Mouse (Mus musculus): ENCODE measurements around the gene Secisbp2l. TPM values are rescaled to one million over a fixed set of nuclear protein-coding genes. Genes with fewer than 3 reads are reported as not detected.

Secisbp2l gene
- total RNA-seq, 2 experiments from 2014 or later, result 38.1 to 38.6 TPM

DNA sequence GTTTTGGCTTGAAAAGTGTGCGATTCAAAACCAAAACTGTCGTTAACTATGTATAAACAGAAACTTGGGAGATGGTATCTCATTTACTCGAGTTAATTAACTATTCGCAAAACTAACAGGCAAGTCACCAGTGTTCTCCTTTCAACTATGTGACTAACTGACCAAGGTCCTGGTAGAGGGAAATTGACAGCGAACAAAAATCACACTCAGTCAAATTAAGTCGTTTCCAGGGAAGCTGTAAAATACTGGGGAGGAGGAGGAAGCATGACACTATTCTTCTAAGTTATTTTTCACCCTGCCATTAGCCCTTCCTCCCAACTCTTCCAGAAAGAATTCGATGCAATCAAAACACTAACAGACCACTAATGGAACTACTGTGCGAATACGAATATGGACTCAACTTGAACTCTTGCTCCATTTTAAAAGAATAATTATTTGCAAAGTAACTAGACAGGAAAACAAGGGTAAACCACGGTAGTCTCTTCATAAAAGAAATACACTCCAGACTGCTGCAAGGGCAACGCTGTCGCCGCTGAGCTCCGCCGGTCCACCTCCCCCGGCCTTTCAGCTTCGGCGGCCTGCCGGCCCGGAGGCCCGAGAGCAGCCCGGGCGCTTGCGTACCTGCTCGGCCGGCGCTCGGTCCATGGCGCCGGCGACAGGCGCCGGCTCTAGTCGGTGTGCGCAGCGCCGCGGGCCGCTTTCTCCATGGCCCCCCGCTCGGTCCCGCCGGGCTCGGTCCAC lies 522 bp downstream of the Secisbp2l start:
- no peak for DNase-seq

DNA sequence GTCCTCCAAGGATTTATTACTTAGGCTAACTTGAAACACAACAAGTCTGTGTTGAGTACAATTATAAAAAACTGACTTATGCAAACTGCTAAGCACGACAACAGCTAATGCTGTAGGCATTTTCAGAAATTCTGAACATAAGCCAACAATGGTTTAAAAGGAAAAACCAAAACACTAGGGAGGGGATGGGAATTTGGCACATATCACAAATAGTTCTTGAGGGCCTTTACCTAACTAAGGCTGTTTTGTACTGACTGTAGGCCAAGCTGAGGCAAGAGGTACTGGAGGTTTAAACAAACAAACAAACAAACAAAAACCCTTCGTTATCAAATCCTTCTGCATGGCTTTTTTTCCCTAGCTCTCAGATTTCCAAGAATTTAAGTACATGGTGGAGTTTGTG lies 1.7 kb downstream of the Secisbp2l start:
- DNase-seq, result no peak

DNA sequence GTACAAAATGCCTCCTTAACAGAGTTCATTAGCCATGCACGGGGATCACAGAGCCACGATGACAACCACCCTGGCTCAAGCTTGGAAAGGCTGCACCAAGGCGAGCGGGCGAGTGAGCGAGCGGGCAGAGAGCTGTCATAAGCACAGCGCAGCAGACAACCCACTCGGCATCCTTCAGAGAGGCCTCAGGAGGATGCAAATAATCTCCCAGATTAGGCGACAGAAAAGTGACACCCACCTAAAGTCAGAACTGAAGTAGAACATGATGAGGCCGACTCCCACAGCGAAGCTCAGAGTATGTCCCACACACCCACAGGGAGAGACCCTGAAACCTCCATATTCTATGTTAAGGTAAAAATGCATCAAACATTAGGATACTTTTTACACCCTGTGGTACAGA lies 4.3 kb downstream of the Secisbp2l start:
- DNase-seq, result no peak

DNA sequence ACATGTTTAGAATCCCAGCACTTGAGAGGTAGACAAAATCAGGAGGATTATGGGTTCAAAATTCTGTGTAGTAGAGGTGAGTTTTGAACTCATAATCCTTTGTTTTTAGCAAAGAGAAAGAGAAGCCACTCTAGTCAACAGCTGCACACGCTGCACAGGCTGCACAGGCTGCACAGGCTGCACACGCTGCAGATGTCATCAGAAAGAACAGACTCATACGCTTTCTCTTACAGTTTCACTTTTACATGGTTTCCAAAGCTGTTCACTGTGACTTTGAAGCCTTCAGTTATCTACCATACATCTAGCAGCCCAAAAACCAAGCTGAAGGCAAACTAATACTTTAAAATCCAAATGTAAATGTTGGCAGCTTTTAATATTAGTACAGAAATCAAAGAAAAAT lies 5.7 kb downstream of the Secisbp2l start:
- no peak for DNase-seq

DNA sequence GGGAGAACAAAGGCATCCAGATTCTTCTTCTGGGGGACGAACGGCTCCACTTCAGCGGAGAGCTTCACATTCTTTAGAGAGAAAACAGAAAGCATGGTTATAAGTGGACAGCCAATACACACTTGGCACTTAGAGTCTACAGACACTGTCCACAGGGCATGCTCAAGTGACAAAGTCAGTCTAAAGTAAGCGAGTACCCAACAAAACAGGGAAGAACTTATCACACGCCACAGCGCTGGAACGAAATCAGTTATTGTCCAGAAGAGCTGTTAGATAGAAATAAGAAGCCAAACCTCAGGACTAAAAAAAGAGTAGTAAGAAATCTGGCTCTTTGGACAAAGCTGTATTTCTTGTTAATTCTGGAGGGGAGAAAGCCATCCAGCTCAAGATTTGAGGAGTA lies 7.0 kb downstream of the Secisbp2l start:
- DNase-seq, result no peak

DNA sequence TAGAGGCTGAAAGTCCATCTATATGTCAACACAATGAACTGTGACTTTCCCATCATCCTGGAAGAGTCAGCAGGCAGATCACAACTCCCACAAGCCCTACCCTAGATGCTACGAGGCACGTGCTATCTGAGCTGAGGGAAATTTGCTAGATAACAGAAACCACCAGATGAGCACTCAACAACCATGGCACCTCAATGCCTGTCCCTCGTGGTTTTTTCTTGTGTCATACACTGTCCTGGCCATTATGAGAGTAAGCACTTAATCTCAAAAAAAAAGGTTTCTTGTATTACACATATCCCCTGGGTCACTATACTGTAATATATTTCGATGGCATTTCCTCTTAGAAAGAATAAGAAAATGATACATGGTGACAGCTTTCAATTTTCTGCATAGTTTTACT lies 7.8 kb downstream of the Secisbp2l start:
- DNase-seq, result no peak

DNA sequence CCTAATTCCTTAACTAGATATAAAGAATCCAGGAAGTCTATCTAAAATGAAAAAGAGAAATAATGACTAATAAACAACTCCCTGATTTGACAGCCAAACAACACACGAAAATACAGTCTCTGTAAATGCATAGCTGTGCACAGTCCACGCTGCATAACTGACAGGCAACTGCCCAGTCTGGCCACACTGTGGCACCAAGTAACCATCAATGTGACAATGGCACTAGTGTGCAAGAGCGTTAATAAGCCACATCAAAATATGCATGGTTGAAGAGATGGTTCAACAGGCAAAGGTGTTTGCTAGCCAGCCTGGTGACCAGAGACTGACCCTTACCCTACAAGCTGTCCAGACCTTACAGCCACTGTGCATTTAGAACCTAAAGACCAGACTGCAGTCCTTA lies 17.6 kb downstream of the Secisbp2l start:
- DNase-seq, result no peak

DNA sequence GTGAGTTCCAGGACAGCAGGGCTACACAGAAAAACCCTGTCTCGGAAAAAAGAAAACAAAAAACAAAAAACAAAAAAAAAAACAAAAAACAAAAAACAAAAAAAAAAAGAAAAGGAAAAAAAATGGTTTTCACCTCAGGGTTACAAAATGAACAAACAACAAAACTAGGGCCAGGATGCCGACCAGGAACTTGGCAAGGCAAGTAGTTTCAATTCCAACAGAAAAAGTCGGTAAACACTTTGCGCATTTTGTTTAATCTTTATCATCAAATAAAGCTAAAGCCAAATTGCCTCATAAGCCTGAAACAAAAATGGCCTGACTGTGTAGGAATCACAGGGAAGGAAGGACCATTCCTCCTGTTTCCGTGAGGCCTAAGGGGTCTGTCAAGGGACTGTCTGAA lies 18.1 kb downstream of the Secisbp2l start:
- DNase-seq, result no peak

DNA sequence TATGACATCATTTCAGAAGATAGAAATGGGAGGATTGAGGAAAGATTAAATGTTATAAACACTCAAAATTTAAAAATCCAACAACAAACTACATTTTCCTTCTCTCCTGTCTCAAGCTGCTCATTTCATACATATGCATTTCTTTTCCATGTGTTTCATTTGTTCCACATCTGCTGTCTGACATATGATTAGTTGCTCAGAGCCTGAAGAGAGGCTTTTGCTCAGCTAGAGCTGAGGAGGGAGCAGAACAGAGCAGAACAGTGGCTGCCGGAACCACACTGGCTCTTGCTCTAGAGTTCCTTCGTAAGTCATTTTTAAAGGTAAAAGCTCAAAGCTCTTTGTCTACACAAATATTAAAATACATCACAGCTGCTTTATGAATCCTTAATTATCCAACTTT lies 33.3 kb downstream of the Secisbp2l start:
- no peak for DNase-seq

DNA sequence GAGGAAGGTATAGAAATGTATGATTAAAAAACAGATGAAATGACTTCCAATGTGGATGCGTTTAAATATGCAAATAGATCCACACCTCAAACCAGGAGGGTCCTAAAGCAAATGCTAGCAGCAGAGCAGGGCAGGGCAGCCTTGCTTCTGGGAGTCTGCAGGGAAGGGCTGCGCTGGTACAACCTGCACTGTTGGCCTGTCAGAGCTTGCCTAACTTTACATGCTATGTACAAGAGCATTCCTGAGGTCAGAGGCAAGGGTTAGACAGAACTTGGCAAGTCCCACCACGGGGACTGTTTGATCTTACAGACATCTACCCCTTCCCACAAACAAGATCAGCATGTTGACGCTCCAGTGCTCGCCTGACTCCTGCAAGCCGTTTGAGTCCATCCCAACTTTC lies 43.3 kb downstream of the Secisbp2l start:
- no peak for DNase-seq

DNA sequence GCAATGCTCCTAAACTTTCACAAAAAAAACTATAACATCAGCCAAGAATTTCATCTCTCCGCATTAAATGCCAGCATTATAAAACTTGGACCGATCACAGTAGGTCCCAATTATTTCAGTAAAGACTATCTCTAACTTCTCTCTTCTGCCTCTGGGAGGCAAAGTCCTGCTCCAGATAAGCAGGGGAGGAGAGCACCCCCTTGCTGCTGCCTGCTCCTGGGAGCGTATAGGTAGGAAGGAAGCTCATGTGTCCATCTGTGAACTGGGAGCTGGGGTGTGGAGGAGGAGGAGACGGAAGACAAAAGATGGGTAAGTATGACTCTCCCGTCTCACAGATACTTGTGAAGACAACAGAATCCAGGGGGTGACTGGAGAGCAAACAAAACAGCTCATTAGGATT lies 44.0 kb downstream of the Secisbp2l start:
- no peak for DNase-seq

DNA sequence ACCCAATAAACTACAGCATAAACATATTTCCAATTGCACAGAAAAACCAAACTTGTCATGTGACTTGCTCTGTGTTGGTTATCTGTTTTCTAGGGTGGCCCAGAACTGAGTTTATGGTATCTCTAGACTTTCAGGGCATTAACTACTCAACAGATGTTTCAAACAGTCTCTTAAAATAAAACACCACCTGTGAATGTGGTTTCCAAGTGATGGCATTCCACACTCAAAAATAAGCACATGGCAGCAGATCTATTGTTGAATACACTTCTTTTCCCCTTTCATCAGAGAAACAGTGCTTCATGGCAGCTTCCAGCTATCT lies 46.7 kb downstream of the Secisbp2l start:
- no peak for DNase-seq

DNA sequence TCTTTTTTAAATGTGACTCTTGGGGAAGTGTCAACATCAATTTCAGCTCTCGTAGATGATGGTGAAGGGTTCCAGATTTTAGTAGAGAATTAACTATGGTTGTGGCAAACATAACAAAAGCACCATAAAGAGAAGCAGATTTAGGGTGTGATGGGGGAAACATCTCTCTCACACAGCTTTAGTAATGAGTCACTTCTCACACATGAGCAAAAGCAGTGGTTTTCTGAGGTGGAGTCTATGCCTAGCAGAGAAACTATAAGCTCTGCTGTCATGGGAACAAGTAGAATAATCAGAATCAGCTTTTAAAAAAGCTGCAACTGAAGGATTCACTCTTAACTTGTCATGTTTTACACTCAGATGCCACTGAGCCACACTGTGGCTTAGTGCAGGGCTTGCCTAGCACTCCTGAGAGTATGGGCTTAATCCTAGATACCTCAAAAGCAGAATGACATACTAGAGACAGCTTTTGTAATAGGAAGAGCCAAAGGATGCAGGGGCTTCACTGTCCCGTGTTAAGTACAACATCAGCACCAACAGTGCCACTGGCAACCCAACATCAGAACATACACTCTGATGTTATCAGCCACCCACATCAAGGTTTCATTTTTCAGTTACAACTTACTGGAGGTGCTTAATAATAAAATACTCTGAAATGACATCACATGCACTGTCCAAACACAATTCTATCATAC lies 47.2 kb downstream of the Secisbp2l start:
- no peak for DNase-seq

DNA sequence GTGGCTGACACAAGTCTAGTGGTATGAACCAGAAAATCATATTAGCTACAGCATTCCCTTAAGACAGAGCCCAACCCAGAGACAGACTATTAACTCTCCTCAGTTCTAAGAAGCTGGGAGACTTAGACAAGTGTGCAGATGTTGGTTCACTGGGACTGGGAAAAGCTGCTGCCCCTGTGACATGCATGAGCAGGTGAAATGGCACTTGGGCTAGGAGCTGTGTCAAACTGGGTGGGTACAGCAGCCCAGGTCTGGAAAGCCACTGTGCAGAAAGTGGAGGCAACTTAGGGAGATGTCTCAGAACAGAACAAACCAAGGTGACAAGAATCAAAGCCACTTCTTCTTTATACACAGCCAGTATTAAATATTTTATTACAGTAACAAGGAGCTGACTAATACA lies 47.9 kb downstream of the Secisbp2l start:
- no peak for DNase-seq

DNA sequence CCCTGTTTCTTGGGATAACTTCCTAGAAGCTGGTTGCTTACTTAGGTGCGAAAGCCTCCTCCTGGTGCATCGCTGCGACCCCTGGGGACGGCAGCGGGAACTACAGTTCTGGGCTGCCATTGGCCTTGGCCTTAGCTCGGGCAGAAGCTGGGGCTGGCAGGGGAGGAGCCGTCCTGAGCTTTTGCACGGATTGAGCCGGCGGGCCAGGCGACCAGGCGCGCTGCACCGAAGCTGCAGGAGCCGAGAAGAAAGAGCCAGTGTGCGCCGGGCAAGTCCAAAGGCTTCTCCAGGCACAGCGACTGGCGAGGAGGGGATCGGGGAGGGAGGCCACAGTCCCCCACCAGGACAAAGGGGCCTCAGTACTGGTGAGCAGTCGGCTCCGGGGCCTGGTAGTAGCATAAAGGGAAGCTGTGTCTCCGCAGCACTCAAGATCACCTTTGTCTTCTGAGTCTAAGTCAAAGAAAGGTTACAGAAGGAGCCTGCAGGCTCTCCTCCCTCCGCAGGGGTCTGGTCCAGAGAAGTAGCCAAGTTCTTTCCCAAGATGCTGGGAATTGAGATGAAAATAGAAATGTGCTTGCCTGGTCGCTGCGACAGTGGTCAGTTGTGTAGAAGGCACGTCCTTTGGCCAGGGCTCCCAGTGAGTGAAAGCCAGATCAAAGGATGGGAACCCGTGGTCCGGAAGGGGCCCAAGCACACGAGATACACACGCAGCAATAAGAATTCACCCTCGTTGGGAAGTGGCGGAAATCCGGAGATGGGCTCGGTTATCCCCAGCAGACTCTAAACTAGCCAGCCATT lies 50.7 kb downstream of the Secisbp2l start:
- DNase-seq, result peak; percentile 98

DNA sequence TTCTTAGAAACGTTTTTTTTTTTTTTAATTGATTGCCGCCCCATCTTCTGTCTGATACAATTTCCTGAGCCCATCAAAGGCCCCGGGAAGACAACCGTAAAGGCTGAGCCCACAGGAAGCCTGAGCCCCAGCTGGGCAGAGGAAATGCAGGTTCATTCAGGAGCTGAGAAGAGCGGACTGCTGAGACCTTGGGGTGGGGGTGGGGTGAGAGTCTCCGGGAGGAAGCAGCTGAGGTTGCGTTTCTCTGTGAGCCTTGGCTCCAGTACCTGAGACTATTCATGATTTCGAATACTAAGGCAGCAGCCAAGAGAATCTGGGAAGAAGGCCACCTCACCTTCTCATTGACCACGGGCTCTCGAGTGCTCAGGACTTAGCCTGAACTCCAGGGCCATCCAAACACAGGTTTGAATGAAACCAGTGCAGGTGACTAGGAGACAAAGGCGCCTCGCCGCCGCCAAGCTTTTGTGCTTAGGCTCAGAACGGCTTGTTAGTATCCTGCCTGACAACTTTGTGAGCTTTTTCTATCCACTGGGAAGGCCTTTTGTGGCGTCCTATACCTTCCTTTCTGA lies 58.0 kb downstream of the Secisbp2l start:
- no peak for DNase-seq

DNA sequence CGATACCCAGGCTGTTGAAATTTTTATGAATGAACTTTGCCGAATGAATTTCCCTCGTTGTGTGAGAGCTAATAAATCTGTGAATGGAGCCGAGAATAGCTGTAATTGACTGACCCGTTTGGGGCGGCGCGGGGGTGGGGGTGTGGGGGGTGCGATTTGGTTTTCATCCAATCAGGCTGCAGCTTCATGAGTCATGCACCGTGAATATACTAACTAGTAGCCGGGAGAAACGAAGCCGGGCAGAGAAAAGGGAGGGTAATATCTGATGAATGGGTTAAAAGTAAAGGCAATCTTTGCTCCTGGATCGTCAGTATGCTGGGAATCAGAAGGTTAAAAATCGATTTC lies 58.6 kb downstream of the Secisbp2l start, which contains the start of gene Shc4:
TSS of gene Shc4 (minus strand) at position 63 of the 345 bp plus-strand sequence.
- peak; percentile 49 for DNase-seq

DNA sequence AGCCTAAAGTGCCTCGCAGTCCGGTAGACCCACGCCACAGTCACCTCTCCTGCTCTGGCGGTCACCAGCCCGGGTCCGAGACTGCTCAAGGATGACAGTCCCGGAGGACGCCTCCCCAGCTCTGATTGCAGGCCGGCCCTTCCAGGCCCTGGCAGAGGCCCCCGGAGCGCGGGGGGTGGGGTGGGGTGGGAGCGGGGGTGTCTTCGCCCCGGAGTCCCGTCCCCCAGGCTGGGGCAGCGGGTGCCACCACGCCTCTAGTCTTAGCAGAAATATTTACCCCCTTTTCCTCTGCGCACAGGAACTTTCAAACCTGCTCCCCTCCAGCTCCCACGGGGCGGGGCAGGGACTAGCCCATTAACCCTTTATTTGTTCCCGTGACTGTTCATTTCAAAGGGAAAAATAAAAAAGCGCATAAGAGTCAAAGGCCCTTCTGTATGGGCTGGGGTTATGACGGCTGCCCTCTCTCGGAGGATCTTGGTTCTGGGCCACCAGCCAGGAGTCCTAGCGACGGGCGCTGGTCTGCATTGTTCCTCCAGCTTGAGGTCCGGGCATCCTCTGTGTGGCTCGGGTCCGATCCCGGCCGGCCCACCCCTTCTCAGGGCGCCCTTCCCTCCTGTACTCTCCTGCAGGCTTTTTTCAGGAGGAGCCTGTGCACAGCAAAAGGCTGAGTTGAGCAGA lies 59.1 kb downstream of the Secisbp2l start:
- DNase-seq, result peak; percentile 71

DNA sequence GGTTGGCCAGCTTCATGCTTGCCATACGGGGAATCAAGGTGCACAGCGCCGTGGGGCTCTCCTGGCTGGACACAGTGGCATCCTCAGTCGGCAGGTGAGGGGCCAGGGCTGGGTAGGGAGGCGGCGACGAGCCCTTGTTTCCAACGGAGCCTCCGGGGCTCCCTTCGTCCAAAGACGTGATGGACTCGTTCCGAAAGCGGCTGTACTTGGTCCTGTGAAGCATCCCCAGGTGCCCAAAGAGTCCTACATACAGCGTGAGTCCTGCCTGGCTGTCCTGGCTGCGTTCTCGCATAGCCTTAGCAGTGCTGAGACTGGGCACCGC lies 59.6 kb downstream of the Secisbp2l start:
- no peak for DNase-seq

DNA sequence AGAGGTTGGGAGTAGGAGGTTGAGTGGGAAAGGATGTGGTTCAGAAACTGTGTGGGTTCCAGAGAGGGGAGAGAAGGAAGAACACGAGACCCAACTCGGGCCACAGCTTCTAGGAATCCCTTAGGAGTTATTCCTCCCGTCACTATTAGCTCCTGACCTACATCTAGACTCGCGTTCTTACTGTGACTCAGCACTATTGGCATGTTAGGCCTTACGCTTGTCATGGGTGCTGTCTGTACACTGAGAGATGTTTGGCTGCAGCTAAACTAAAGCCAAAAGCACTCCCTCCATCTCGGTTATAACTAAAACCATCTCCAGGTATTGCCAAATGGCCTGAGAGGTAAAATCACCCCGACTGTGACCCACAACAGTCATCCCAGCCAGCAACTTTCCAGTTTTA lies 66.1 kb downstream of the Secisbp2l start:
- no peak for DNase-seq

DNA sequence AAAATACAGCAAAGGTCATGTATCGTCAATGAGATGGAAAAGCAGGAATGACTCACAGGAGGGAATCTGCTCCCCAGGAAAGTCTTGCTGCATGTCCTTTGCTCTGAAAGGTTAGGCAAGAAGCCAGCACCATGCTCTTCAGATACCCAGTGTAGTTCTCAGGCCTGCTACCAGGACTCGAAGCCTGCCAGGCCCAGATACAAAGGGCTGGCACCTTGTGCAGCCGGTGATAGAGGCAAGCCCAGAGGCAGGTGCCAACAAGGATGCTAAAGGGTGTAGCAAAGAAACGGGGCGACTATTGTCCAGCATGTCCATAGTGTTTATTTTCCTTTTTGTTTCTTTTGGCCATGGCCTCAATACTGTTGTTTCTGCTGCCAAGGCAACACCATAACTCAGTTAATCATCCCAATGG lies 76.2 kb downstream of the Secisbp2l start:
- DNase-seq, result no peak

DNA sequence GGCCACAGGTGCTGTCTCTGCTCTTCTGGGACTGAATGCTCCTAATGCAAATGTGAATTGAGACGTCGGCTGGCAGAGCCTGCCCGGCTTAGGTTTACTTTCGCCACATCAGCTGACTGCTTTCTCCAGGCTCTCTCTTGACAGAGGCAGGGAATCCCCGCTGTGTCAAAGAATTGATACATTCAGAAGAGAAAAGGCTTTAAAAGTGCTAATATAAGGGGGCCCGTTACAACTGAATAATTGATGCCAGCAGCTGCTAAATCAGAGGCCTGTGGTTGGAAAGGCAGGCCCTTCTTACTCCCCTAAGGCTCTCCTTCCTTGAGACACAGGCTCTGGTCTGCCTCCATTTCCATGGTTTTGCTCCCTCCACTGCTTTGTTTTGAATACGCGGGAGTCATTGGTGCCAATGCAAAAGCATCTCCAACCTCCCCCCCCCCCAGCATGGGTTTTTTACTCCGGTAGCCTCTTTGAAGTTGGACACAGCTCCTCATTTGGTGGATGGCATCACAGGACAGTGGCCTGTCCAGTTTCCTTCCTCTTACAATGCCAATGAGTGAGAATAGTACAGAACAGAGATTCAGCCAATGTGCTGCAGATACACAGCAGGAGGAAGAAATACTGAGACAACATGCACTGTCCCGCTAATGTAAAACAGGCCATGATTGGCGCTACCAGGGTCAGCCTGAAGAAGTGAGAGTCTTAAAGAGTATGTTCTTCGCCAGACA lies 77.6 kb downstream of the Secisbp2l start:
- no peak for DNase-seq

Measured in heart, postnatal 4 days (tissue).